Mouse (Mus musculus): ENCODE measurements around the gene Baiap2. TPM values are rescaled to one million over a fixed set of nuclear protein-coding genes. Genes with fewer than 3 reads are reported as not detected.
A peak's percentile ranks its signal among the peaks of the same experiment; 100 is the strongest.

Gene Baiap2
- polyA plus RNA-seq, 1 experiment from 2014 or later = 36.5 TPM

- whole genome bisulfite sequencing = under 1% methylated on average over 55 of the region's 63 CpGs
- peak within 1 kb of the TSS; percentile 79 for H3K4me3 ChIP-seq (replicated peaks; ENCODE audit: low read length)
- H3K36me3 ChIP-seq (ENCODE audit: control insufficient read depth, insufficient read depth) = no peaks in the 10 kb centered on the region
- H3K9me3 ChIP-seq (ENCODE audit: control insufficient read depth, low read length) = no peaks in the 10 kb centered on the region
- peak within 1 kb of the TSS; percentile 92 for H3K9ac ChIP-seq (replicated peaks; ENCODE audit: low read depth, low read length)
- H3K27ac ChIP-seq (ENCODE audit: low read length) = peak within 1 kb of the TSS; percentile 90
- H3K27me3 ChIP-seq (replicated peaks; ENCODE audit: control insufficient read depth, insufficient read depth, low read length) = no peaks in the 10 kb centered on the region
- peak within 1 kb of the TSS; percentile 84 for H3K4me2 ChIP-seq (ENCODE audit: low read length)
- H3K4me1 ChIP-seq (replicated peaks; ENCODE audit: control insufficient read depth, insufficient read depth, low read length) = peaks cover 48% of the 10 kb centered on the region
- peak; percentile 32; the same call in 1 of the 2 replicates for ATAC-seq
Observed at GRCm38 (mm10) chr11:120046553-120047191, 104.1 kb downstream of the Baiap2 start, which contains the start of gene Aatk. Gene Aatk, minus strand, starts transcription at chr11:120047167.

GRCm38 (mm10) chr11:120047531-120048251, 105.1 kb downstream of the Baiap2 start:
- peaks cover 44% of the 10 kb centered on the region for H3K4me1 ChIP-seq (replicated peaks; ENCODE audit: control insufficient read depth, insufficient read depth, low read length)
- H3K9ac ChIP-seq (replicated peaks; ENCODE audit: low read depth, low read length) = peak overlapping the region; percentile 92
- peak overlapping the region; percentile 84 for H3K4me2 ChIP-seq (ENCODE audit: low read length)
- no peaks in the 10 kb centered on the region for H3K9me3 ChIP-seq (ENCODE audit: control insufficient read depth, low read length)
- 9% methylated on average over 23 of the region's 23 CpGs for WGBS
- H3K27me3 ChIP-seq (replicated peaks; ENCODE audit: control insufficient read depth, insufficient read depth, low read length) = no peaks in the 10 kb centered on the region
- H3K27ac ChIP-seq (ENCODE audit: low read length) = peak overlapping the region; percentile 90
- H3K4me3 ChIP-seq (replicated peaks; ENCODE audit: low read length) = peak overlapping the region; percentile 79
- peak; percentile 19; the same call in 1 of the 2 replicates for ATAC-seq
- H3K36me3 ChIP-seq (ENCODE audit: control insufficient read depth, insufficient read depth) = no peaks in the 10 kb centered on the region

- Histone ChIP-seq H3K4me3 (replicated peaks; ENCODE audit: low read length) (peak overlapping the region; percentile 79), H3K27me3 (replicated peaks; ENCODE audit: control insufficient read depth, insufficient read depth, low read length) (no peaks in the 10 kb centered on the region), H3K4me1 (replicated peaks; ENCODE audit: control insufficient read depth, insufficient read depth, low read length) (peaks cover 44% of the 10 kb centered on the region), H3K9ac (replicated peaks; ENCODE audit: low read depth, low read length) (peak overlapping the region; percentile 92), H3K36me3 (ENCODE audit: control insufficient read depth, insufficient read depth) (no peaks in the 10 kb centered on the region), H3K9me3 (ENCODE audit: control insufficient read depth, low read length) (no peaks in the 10 kb centered on the region), H3K4me2 (ENCODE audit: low read length) (peak overlapping the region; percentile 84), H3K27ac (ENCODE audit: low read length) (no peak overlapping the region)
- 0% methylated on average over 22 of the region's 23 CpGs for WGBS
- peak; percentile 35 for ATAC-seq
Observed at GRCm38 (mm10) chr11:120048252-120048556, 105.6 kb downstream of the Baiap2 start.

GRCm38 (mm10) chr11:120049067-120049466, 106.5 kb downstream of the Baiap2 start:
- H3K36me3 ChIP-seq (ENCODE audit: control insufficient read depth, insufficient read depth) = no peaks in the 10 kb centered on the region
- no peak overlapping the region for H3K4me3 ChIP-seq (replicated peaks; ENCODE audit: low read length)
- no peaks in the 10 kb centered on the region for H3K9me3 ChIP-seq (ENCODE audit: control insufficient read depth, low read length)
- H3K27me3 ChIP-seq (replicated peaks; ENCODE audit: control insufficient read depth, insufficient read depth, low read length) = no peaks in the 10 kb centered on the region
- no peak for ATAC-seq
- no peak overlapping the region for H3K4me2 ChIP-seq (ENCODE audit: low read length)
- H3K4me1 ChIP-seq (replicated peaks; ENCODE audit: control insufficient read depth, insufficient read depth, low read length) = peaks cover 44% of the 10 kb centered on the region
- no peak overlapping the region for H3K27ac ChIP-seq (ENCODE audit: low read length)
- WGBS = 88% methylated on average over 8 of the region's 8 CpGs
- no peak overlapping the region for H3K9ac ChIP-seq (replicated peaks; ENCODE audit: low read depth, low read length)

- peaks cover 25% of the 10 kb centered on the region for H3K4me1 ChIP-seq (replicated peaks; ENCODE audit: control insufficient read depth, insufficient read depth, low read length)
- H3K4me2 ChIP-seq (ENCODE audit: low read length) = no peak overlapping the region
- no peak for ATAC-seq
- H3K9me3 ChIP-seq (ENCODE audit: control insufficient read depth, low read length) = no peaks in the 10 kb centered on the region
- no peaks in the 10 kb centered on the region for H3K27me3 ChIP-seq (replicated peaks; ENCODE audit: control insufficient read depth, insufficient read depth, low read length)
- no peak overlapping the region for H3K4me3 ChIP-seq (replicated peaks; ENCODE audit: low read length)
- H3K27ac ChIP-seq (ENCODE audit: low read length) = no peak overlapping the region
- no peaks in the 10 kb centered on the region for H3K36me3 ChIP-seq (ENCODE audit: control insufficient read depth, insufficient read depth)
- no peak overlapping the region for H3K9ac ChIP-seq (replicated peaks; ENCODE audit: low read depth, low read length)
- WGBS = 40% methylated on average over 14 of the region's 14 CpGs
Observed at GRCm38 (mm10) chr11:120051124-120051811, 108.7 kb downstream of the Baiap2 start.

GRCm38 (mm10) chr11:120052274-120052673, 109.7 kb downstream of the Baiap2 start:
- Histone ChIP-seq H3K9ac (replicated peaks; ENCODE audit: low read depth, low read length) (no peak overlapping the region), H3K27me3 (replicated peaks; ENCODE audit: control insufficient read depth, insufficient read depth, low read length) (no peaks in the 10 kb centered on the region), H3K36me3 (ENCODE audit: control insufficient read depth, insufficient read depth) (no peaks in the 10 kb centered on the region), H3K4me1 (replicated peaks; ENCODE audit: control insufficient read depth, insufficient read depth, low read length) (peaks cover 23% of the 10 kb centered on the region), H3K27ac (ENCODE audit: low read length) (no peak overlapping the region), H3K4me3 (replicated peaks; ENCODE audit: low read length) (no peak overlapping the region), H3K4me2 (ENCODE audit: low read length) (no peak overlapping the region), H3K9me3 (ENCODE audit: control insufficient read depth, low read length) (no peaks in the 10 kb centered on the region)
- no peak for ATAC-seq
- WGBS = 89% methylated on average over 9 of the region's 9 CpGs

- no peak for ATAC-seq
- H3K4me2 ChIP-seq (ENCODE audit: low read length) = no peak overlapping the region
- 84% methylated on average over 4 of the region's 4 CpGs for WGBS
- no peak overlapping the region for H3K9ac ChIP-seq (replicated peaks; ENCODE audit: low read depth, low read length)
- no peaks in the 10 kb centered on the region for H3K27me3 ChIP-seq (replicated peaks; ENCODE audit: control insufficient read depth, insufficient read depth, low read length)
- H3K4me3 ChIP-seq (replicated peaks; ENCODE audit: low read length) = no peak overlapping the region
- no peak overlapping the region for H3K27ac ChIP-seq (ENCODE audit: low read length)
- H3K9me3 ChIP-seq (ENCODE audit: control insufficient read depth, low read length) = no peaks in the 10 kb centered on the region
- no peaks in the 10 kb centered on the region for H3K36me3 ChIP-seq (ENCODE audit: control insufficient read depth, insufficient read depth)
- peaks cover 7% of the 10 kb centered on the region for H3K4me1 ChIP-seq (replicated peaks; ENCODE audit: control insufficient read depth, insufficient read depth, low read length)
Observed at GRCm38 (mm10) chr11:120053846-120054245, 111.3 kb downstream of the Baiap2 start.

- peaks cover 5% of the 10 kb centered on the region; the same call in 1 of the 2 replicates for H3K4me1 ChIP-seq (replicated peaks; ENCODE audit: control insufficient read depth, insufficient read depth, low read length)
- no peak overlapping the region for H3K9ac ChIP-seq (replicated peaks; ENCODE audit: low read depth, low read length)
- no peak overlapping the region for H3K4me2 ChIP-seq (ENCODE audit: low read length)
- no peaks in the 10 kb centered on the region for H3K9me3 ChIP-seq (ENCODE audit: control insufficient read depth, low read length)
- no peaks in the 10 kb centered on the region for H3K27me3 ChIP-seq (replicated peaks; ENCODE audit: control insufficient read depth, insufficient read depth, low read length)
- 82% methylated on average over 12 of the region's 12 CpGs for WGBS
- H3K4me3 ChIP-seq (replicated peaks; ENCODE audit: low read length) = no peak overlapping the region
- H3K27ac ChIP-seq (ENCODE audit: low read length) = no peak overlapping the region
- ATAC-seq = no peak
- H3K36me3 ChIP-seq (ENCODE audit: control insufficient read depth, insufficient read depth) = no peaks in the 10 kb centered on the region
Observed at GRCm38 (mm10) chr11:120055953-120056732, 113.6 kb downstream of the Baiap2 start.
